Mouse (Mus musculus) liver, embryonic 16.5 days (tissue): ENCODE results near the gene Dgkd. TPM values are rescaled to one million over a fixed set of nuclear protein-coding genes. Genes with fewer than 3 reads are reported as not detected.

ENCODE experiments used
- ATAC-seq: fragments of 200-750 bp; cut with Nextera tagmentation; 2 replicates; pipeline ENCODE4 v1.8.0; 2017; ENCODE audit warnings: low read depth, mild to moderate bottlenecking, moderate number of reproducible peaks, moderate library complexity
- H3K27ac ChIP-seq: fragments of 300-500 bp; sonication (generic); 2 replicates; pipeline ENCODE4 v1.5.1; 2014; ENCODE audit warnings: mild to moderate bottlenecking, low read length
- H3K27me3 ChIP-seq: fragments of 300-500 bp; sonication (generic); 2 replicates; pipeline ENCODE4 v1.6.1; 2014; ENCODE audit warnings: low read depth, low read length, mixed read lengths; ENCODE audit not compliant: control insufficient read depth, insufficient read depth
- H3K36me3 ChIP-seq: fragments of 300-500 bp; sonication (generic); 2 replicates; pipeline ENCODE4 v1.6.1; 2014; ENCODE audit warnings: mild to moderate bottlenecking; ENCODE audit not compliant: control insufficient read depth, insufficient read depth
- H3K4me1 ChIP-seq: fragments of 300-500 bp; sonication (generic); 2 replicates; pipeline ENCODE4 v1.6.1; 2014; ENCODE audit warnings: low read depth, low read length, mixed read lengths; ENCODE audit not compliant: control insufficient read depth
- H3K4me2 ChIP-seq: fragments of 300-500 bp; sonication (generic); 2 replicates; pipeline ENCODE4 v1.6.1; 2014; ENCODE audit warnings: low read depth, low read length, mixed read lengths
- H3K4me3 ChIP-seq: fragments of 300-500 bp; sonication (generic); 2 replicates; pipeline ENCODE4 v1.5.1; 2014; ENCODE audit warnings: low read depth, mild to moderate bottlenecking, low read length
- H3K9ac ChIP-seq: fragments of 300-500 bp; sonication (generic); 2 replicates; pipeline ENCODE4 v1.6.1; 2014; ENCODE audit warnings: low read depth, low read length
- H3K9me3 ChIP-seq: fragments of 300-500 bp; sonication (generic); replicated peaks from 2 replicates; pipeline ENCODE4 v1.6.1; 2016; ENCODE audit warnings: low read length; ENCODE audit not compliant: control insufficient read depth
- WGBS: fragments of 180-500 bp; shearing (Covaris S2); extraction: QIAGEN DNeasy Blood & Tissue Kit; methylation state at CpG from one replicate; pipeline ENCODE4 v1.1.7; 2014; ENCODE audit not compliant: insufficient replicate concordance; 5-methylcytosine and 5-hydroxymethylcytosine counted together
- polyA plus RNA-seq: library from polyadenylated mRNA; unstranded; fragments of >200 nt; fragmentation: Nextera tagmentation; extraction: Ambion mirVana; gene quantifications from 2 replicates; pipeline ENCODE4 v1.2.1, GENCODE M21; 2015

The Dgkd gene
- polyA plus RNA-seq, 1 experiment from 2014 or later, result 11.9 TPM

- H3K4me1 ChIP-seq, result peaks cover 36% of the 10 kb centered on the region
- no peak overlapping the region for H3K27ac ChIP-seq
- WGBS, result 17% methylated on average over 2 of the region's 2 CpGs
- no peak overlapping the region for H3K9ac ChIP-seq
- no peaks in the 10 kb centered on the region for H3K27me3 ChIP-seq
- no peaks in the 10 kb centered on the region for H3K36me3 ChIP-seq
- no peak for ATAC-seq
- peak overlapping the region; percentile 94; the same call in 1 of the 2 replicates for H3K4me2 ChIP-seq
- peak overlapping the region; percentile 86 for H3K4me3 ChIP-seq
- H3K9me3 ChIP-seq, result no peaks in the 10 kb centered on the region
These were observed 1.8 kb downstream of the Dgkd start for GRCm38 (mm10) chr1:87854851-87855251.

GRCm38 (mm10) chr1:87855522-87855921 is 2.4 kb downstream of the Dgkd start:
- peaks cover 36% of the 10 kb centered on the region for H3K4me1 ChIP-seq
- no peak for ATAC-seq
- H3K4me3 ChIP-seq, result no peak overlapping the region
- H3K4me2 ChIP-seq, result no peak overlapping the region
- 81% methylated on average over 1 of the region's 1 CpGs for WGBS
- no peak overlapping the region for H3K27ac ChIP-seq
- H3K36me3 ChIP-seq, result no peaks in the 10 kb centered on the region
- H3K27me3 ChIP-seq, result no peaks in the 10 kb centered on the region
- no peaks in the 10 kb centered on the region for H3K9me3 ChIP-seq
- no peak overlapping the region for H3K9ac ChIP-seq

GRCm38 (mm10) chr1:87856823-87857222 is 3.7 kb downstream of the Dgkd start:
- H3K36me3 ChIP-seq, result no peaks in the 10 kb centered on the region
- H3K27me3 ChIP-seq, result no peaks in the 10 kb centered on the region
- 44% methylated on average over 3 of the region's 3 CpGs for WGBS
- no peaks in the 10 kb centered on the region for H3K9me3 ChIP-seq
- no peak overlapping the region for H3K4me3 ChIP-seq
- no peak for ATAC-seq
- H3K27ac ChIP-seq, result no peak overlapping the region
- peaks cover 36% of the 10 kb centered on the region for H3K4me1 ChIP-seq
- H3K4me2 ChIP-seq, result no peak overlapping the region
- H3K9ac ChIP-seq, result no peak overlapping the region

- no peak overlapping the region for H3K9ac ChIP-seq
- H3K27me3 ChIP-seq, result no peaks in the 10 kb centered on the region
- WGBS, result 77% methylated on average over 1 of the region's 1 CpGs
- H3K27ac ChIP-seq, result no peak overlapping the region
- no peak for ATAC-seq
- H3K36me3 ChIP-seq, result no peaks in the 10 kb centered on the region
- no peak overlapping the region for H3K4me3 ChIP-seq
- no peak overlapping the region for H3K4me2 ChIP-seq
- no peaks in the 10 kb centered on the region for H3K9me3 ChIP-seq
- H3K4me1 ChIP-seq, result peaks cover 30% of the 10 kb centered on the region
These were observed 4.9 kb downstream of the Dgkd start for GRCm38 (mm10) chr1:87858031-87858430.

GRCm38 (mm10) chr1:87858529-87858928 is 5.4 kb downstream of the Dgkd start:
- WGBS, result 65% methylated on average over 2 of the region's 2 CpGs
- H3K36me3 ChIP-seq, result no peaks in the 10 kb centered on the region
- H3K9me3 ChIP-seq, result no peaks in the 10 kb centered on the region
- H3K4me1 ChIP-seq, result peaks cover 30% of the 10 kb centered on the region
- H3K4me2 ChIP-seq, result no peak overlapping the region
- ATAC-seq, result no peak
- H3K4me3 ChIP-seq, result no peak overlapping the region
- no peak overlapping the region for H3K9ac ChIP-seq
- H3K27me3 ChIP-seq, result no peaks in the 10 kb centered on the region
- no peak overlapping the region for H3K27ac ChIP-seq

- Histone ChIP-seq H3K9me3 (no peaks in the 10 kb centered on the region), H3K4me1 (peaks cover 7% of the 10 kb centered on the region), H3K27me3 (no peaks in the 10 kb centered on the region), H3K4me2 (no peak overlapping the region), H3K27ac (no peak overlapping the region), H3K36me3 (no peaks in the 10 kb centered on the region), H3K4me3 (no peak overlapping the region), H3K9ac (no peak overlapping the region)
- WGBS, result 53% methylated on average over 3 of the region's 3 CpGs
- no peak for ATAC-seq
These were observed 10.5 kb downstream of the Dgkd start for GRCm38 (mm10) chr1:87863602-87864001.

GRCm38 (mm10) chr1:87864889-87865288 is 11.8 kb downstream of the Dgkd start:
- Histone ChIP-seq H3K9ac (no peak overlapping the region), H3K36me3 (no peaks in the 10 kb centered on the region), H3K27ac (no peak overlapping the region), H3K4me2 (no peak overlapping the region), H3K27me3 (no peaks in the 10 kb centered on the region), H3K4me1 (peaks cover 2% of the 10 kb centered on the region; the same call in 1 of the 2 replicates), H3K4me3 (no peak overlapping the region), H3K9me3 (no peaks in the 10 kb centered on the region)
- ATAC-seq, result no peak

- H3K4me1 ChIP-seq, result peaks cover 2% of the 10 kb centered on the region; the same call in 1 of the 2 replicates
- H3K4me3 ChIP-seq, result no peak overlapping the region
- no peak for ATAC-seq
- no peak overlapping the region for H3K4me2 ChIP-seq
- H3K9ac ChIP-seq, result no peak overlapping the region
- no peaks in the 10 kb centered on the region for H3K9me3 ChIP-seq
- H3K36me3 ChIP-seq, result no peaks in the 10 kb centered on the region
- 55% methylated on average over 1 of the region's 1 CpGs for WGBS
- no peak overlapping the region for H3K27ac ChIP-seq
- no peaks in the 10 kb centered on the region for H3K27me3 ChIP-seq
These were observed 13.6 kb downstream of the Dgkd start for GRCm38 (mm10) chr1:87866672-87867071.

- Histone ChIP-seq H3K36me3 (no peaks in the 10 kb centered on the region), H3K9ac (no peak overlapping the region), H3K4me2 (no peak overlapping the region), H3K4me1 (peaks cover 4% of the 10 kb centered on the region), H3K4me3 (no peak overlapping the region), H3K9me3 (no peaks in the 10 kb centered on the region), H3K27ac (no peak overlapping the region), H3K27me3 (no peaks in the 10 kb centered on the region)
- no peak for ATAC-seq
These were observed 18.5 kb downstream of the Dgkd start for GRCm38 (mm10) chr1:87871546-87871945.

- no peaks in the 10 kb centered on the region for H3K36me3 ChIP-seq
- peaks cover 11% of the 10 kb centered on the region for H3K4me1 ChIP-seq
- no peak for ATAC-seq
- H3K27ac ChIP-seq, result no peak overlapping the region
- H3K9me3 ChIP-seq, result no peaks in the 10 kb centered on the region
- H3K4me2 ChIP-seq, result no peak overlapping the region
- H3K9ac ChIP-seq, result no peak overlapping the region
- H3K27me3 ChIP-seq, result no peaks in the 10 kb centered on the region
- no peak overlapping the region for H3K4me3 ChIP-seq
These were observed 20.0 kb downstream of the Dgkd start for GRCm38 (mm10) chr1:87873081-87873480.
